Mouse (Mus musculus): Measurements from ENCODE around the gene Ccr1.
"Not testable (repeated sequence)": the region's sequence is repeated elsewhere in the genome, so short reads cannot be mapped to it uniquely, and the experiment has no call there.

Gene Ccr1

GRCm38 (mm10) chr9:123968290-123968912, at the start of gene Ccr1:
Gene Ccr1, minus strand, starts transcription at chr9:123968692.
- DNase-seq, result no peak

DNA sequence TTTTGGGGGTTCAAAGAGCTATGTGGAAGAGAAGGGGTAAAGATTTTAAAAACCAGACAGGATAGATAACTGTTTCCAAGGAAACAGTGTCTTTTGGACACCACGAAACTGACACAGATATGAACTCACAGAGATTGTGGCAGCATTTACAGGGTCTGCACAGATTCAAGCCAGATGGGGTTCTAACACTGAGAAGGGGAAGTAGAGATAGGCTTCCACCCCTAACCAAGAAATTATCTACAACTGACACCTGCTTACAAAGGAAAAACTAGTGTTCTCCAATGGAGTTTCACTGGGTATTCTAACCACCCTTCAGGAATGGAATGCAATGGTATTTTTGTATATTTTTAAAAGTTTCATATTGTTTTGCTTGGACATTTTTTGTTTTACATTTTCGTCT, 47.6 kb upstream of the Ccr1 start:
- DNase-seq, result no peak

GRCm38 (mm10) chr9:124014985-124015652, 46.6 kb upstream of the Ccr1 start:
- no peak for DNase-seq

DNA sequence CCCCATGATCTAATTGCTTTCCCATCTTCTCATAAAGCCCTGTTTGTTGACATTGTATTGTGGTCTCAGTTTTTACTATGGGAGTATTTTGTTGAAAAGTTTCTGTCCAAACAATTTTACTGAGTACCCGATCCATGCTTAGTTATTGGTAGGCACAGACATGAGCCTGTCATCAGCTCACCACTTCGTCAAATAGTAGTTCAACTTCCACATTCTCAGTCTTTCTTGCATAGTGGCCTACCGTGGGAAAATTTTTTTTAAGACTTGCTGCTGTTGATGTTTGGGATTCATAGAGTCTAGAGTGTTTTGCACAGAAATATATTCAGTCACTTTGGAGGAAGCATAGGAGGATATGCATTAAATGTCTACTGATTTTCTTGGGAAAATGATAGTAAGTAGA, 44.8 kb upstream of the Ccr1 start:
- no peak for DNase-seq

- DNase-seq, result no peak
Observed at GRCm38 (mm10) chr9:124012691-124013090, 44.2 kb upstream of the Ccr1 start.

DNA sequence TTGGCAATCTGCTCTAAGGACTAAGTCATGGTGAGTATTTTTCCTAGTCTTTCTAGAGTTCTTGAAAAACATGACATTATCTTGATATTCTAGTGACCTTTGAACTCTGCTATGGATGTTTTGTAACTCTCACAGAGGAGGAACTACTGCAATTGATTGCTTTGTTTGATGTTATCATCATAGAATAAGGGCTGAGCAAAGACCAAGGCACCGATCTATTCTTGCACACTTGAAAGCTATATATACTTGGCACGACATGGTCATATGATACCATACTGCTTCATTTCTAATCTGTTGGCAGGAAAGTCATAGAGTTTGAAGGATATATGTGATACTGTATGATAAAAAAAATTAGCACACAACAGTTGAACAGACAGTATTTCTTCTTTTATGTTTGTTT, 31.3 kb upstream of the Ccr1 start:
- no peak for DNase-seq

DNA sequence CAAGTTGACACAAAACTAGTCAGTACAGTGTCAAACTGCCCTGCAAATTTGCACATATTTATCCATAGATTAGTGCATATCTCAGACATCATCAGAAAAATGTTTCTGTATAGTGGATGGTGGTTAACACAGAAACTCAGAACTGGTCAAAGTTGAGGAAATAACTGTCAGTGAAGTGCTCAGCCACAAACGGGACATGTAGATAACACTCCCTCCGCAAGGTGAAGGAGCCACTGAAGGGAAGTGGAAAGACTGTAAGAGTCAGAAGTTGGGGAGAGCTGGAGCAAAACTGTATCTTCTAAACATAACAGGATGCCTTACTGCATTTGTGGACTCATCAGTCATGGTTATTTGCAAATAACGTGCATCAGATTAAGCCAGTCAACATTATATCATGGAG, 29.2 kb upstream of the Ccr1 start:
- DNase-seq, result no peak

DNA sequence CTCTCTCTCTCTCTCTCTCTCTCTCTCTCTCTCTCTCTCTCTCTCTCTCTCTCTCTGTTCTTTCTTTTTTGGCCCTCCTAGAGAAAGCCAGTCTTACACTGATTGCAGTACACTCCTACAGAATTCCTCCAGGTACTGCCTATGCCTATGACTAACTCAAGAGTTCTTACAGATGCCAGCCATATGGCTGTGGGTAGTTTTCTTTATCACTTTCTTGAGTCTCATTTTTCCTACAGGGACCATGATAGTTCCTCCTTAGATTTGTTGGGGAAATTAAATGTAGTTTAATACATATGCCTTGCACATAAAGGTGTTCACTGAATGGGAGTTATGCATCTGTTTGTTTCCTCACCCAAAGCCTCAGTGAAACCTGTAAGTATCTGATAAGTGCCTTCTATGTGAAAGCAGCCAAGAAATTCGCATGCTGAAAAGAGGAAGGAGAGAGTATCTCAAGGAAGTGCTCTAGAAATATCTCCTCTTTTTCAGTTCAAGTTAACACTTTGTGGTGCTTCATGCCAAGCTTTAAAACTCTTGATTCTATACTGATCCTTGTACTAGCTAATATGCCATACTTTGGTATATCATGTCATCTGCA, 22.9 kb upstream of the Ccr1 start:
- no peak for DNase-seq

DNA sequence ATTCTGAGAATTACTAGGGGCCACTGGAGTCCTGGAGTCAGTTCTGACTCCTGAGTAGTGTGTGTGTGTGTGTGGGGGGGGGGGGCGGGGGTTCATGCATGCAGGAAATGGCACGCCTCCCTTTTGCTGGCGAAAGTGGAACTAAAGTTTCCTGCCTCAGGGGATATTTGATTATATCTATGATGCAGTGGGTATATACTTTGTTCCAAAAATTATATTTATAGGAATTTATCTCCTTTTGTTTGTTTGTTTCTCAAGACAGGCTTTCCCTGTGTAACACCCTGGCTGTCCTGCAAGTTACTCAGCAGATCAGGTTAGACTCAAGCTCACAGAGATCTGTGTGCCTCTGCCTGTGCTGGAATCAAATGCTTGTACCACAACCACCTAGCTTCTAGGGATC, 21.2 kb upstream of the Ccr1 start:
- DNase-seq, result peak; percentile 22

DNA sequence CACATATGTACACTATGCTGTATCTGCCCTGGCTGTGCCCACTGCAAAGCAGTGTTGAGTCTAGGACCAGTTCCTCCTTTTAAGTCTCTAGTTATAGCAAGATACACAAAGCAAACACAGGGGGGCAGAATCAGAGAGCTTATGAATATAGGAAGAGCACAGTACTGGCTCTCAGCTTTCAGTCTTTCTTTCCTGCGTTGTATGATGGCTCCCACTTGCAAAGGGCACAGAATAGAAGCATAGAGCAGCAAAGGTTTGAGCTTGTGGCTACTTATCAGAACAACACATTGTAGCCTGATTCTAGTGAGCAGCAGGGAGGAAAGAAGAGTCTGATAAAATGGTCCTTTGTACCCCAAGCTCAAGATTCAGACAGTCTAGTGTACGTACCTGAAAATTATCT, 17.7 kb upstream of the Ccr1 start:
- DNase-seq, result peak; percentile 22

- no peak for DNase-seq
Observed at GRCm38 (mm10) chr9:123984943-123985342, 16.5 kb upstream of the Ccr1 start.

- no peak for DNase-seq
Observed at GRCm38 (mm10) chr9:123982720-123983119, 14.2 kb upstream of the Ccr1 start.

GRCm38 (mm10) chr9:123981909-123982308, 13.4 kb upstream of the Ccr1 start:
- no peak for DNase-seq

DNA sequence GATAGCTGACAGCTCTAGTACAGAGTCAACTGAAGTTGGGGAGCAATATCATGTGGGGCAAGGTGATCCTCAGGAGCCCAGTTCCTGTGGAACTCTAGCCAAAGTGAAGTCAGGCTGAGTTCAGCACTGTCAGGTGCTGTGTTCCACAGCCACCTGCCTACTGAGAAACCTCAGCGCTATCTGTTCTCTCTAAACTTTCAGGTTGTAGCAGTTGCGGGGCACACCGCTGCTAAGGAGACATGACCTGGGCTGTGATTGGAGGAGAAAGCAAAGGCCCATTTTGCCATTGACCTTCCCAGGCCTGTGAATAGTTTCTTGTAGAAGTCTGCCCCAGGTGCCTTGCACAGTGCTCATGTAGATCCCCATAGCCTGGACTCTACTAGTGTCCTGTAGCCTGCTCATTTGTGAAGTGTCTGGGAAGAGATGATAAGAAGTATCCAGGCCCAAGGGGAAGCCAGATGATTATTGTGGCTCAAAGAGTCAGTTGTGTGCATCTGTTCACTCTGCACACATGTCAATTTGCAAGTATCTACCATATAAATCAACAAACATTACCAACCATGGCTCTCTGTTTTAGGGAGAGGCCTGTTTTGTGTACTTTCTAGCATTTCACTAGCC, 12.5 kb upstream of the Ccr1 start:
- not testable (repeated sequence) for DNase-seq

GRCm38 (mm10) chr9:123978308-123978707, 9.8 kb upstream of the Ccr1 start, which contains the start of gene Ccr1l1:
Gene Ccr1l1, minus strand, starts transcription at chr9:123978408.
- no peak for DNase-seq

GRCm38 (mm10) chr9:123976876-123977663, 8.6 kb upstream of the Ccr1 start:
- no peak for DNase-seq

GRCm38 (mm10) chr9:123975630-123976029, 7.1 kb upstream of the Ccr1 start:
- no peak for DNase-seq

GRCm38 (mm10) chr9:123966858-123967495, 1.5 kb downstream of the Ccr1 start:
- DNase-seq, result not testable (repeated sequence)

GRCm38 (mm10) chr9:123964776-123965175, 3.7 kb downstream of the Ccr1 start:
- DNase-seq, result no peak

- no peak for DNase-seq
Observed at GRCm38 (mm10) chr9:123960161-123960560, 8.3 kb downstream of the Ccr1 start.

- DNase-seq, result no peak
Observed at GRCm38 (mm10) chr9:123957911-123958413, 10.5 kb downstream of the Ccr1 start.

DNA sequence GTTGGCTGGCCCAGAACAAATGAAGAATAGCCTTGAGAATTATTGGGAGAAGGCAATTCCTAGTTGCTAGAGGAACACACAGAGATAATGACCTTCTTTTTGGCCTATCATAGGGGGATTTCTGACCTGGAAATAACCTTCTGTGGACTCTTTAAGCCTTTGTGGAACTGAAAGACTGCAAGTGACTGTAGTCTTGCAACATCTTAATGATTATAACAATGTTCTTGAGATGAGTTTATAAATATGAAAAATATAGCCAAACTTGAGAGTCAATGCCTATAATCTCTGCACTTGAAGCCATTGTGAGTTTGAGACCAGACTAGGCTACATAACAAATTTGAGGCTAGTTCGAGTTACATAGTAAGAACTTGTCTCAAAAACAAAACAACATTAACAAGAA, 11.6 kb downstream of the Ccr1 start:
- DNase-seq, result no peak
